Mouse (Mus musculus) activated CD4-positive, CD25-positive, alpha-beta regulatory T cell, adult 4 months (primary cell): Measurements from ENCODE around the gene Psmc3ip. TPM values are rescaled to one million over a fixed set of nuclear protein-coding genes. Genes with fewer than 3 reads are reported as not detected.

Experiments
- ATAC-seq: one replicate; pipeline ENCODE4 v1.8.0; 2017
- polyA plus RNA-seq, 2 experiments: library from polyadenylated mRNA; unstranded; fragments of 100-300 nt; shearing (Covaris generic); gene quantifications; one replicate each; pipeline ENCODE4 v1.2.1; 2017

Psmc3ip gene
- polyA plus RNA-seq, 2 experiments from 2014 or later, result 12.3 to 13.4 TPM

DNA sequence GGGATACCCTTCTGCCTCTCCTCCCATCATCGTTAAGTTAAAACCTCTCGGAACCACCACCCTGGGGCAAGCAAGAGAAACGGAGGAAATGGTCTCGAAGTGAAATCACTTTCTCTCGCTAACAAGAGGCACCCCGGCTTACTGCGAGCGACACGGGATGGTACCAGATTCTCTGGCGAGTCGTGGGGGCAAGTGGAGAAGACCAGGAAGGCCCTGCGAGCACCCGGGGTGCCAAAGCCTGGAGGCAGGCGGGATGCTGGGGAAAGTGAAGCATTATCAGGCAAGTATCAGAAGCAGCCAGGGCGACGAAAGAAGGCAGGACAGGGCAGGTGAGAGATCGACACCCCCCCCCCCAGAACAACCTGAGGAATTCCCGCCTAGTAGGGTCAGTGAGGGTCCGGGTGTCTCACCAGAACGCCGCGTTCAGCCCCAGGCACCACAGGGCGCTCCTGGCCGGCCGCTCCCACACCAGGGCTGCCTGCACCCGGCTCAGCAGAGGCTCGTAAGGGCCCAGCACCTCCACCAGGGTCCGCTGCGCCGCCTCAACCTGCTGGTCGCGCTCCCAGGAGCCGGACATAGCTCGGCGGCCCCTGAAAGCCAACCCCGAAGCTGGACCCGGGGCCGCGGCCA is 24.0 kb upstream of the Psmc3ip start:
- ATAC-seq, result peak; percentile 37

DNA sequence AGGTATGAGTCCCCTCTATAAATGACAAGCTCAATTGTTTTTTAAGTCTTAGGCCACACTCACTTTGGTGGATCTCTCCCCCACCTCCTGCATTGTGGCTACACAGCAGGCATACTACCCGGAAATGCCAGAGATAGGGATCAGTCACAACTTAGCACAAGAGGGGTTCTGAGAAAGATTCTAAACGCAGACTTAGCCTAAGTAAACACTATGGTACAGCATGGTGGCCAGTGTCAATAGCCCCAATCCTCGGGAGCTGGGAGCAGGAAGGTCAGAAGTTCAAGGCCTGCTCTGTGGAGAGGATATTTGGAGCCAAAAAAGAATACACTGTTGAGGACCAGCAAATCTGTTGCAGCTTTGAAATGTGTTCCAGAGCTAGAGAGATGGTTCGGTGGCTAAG is 22.9 kb upstream of the Psmc3ip start:
- ATAC-seq, result no peak

DNA sequence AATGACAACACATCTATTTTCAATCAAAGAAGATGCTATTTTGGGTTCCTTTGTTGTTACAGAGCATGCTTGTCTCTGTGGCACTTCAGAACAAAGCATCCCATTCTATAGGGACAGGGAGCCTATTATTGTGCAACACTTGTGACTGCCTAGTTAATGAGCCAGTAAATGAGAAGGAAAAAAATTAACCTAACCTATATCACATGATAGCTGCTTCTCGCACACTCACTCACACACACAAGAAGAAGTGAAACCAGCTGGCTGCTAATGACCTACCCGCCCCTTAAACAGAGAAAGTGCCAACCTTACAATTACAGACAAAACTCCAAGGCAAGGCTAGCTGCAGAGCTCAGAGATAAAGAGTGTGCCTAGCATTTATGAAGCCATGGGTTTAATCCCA is 20.3 kb upstream of the Psmc3ip start:
- no peak for ATAC-seq

DNA sequence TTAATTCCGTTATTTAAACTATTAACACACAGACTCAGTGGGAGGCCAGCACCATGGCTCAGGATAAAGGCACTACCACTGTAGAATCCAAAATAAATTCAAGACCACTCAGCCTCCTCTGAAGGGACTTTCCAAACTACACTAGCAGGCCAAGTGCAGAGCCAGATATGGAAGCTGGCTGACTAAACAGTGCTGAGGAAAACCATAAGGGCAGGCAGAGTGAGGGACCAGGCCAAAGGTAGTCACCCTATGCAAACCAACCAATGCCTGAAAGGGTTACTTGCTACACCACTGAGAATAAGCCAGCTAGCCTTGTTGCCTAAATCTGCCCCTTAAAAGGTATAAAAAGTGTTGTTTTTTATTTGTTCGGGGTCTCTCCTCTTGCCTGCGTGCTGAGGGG is 16.9 kb upstream of the Psmc3ip start:
- ATAC-seq, result no peak

DNA sequence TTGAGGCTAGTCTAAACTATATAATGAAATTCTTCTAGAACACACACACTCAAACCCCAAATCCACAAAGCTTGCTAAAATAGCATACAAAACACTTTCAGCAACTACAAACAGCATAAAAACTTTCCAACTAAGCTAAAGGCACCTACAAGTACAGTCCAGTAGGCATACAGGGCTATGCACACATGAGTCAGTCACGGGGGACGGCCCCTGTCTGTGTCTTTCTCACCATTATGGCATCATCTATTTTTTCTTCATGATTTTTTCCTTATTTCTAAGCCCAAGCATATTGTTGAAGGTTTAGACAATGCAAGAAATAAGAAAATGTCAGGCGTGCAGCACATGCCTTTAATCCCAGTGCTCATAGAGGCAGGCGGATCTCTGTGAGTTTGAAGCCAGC is 15.9 kb upstream of the Psmc3ip start:
- no peak for ATAC-seq

DNA sequence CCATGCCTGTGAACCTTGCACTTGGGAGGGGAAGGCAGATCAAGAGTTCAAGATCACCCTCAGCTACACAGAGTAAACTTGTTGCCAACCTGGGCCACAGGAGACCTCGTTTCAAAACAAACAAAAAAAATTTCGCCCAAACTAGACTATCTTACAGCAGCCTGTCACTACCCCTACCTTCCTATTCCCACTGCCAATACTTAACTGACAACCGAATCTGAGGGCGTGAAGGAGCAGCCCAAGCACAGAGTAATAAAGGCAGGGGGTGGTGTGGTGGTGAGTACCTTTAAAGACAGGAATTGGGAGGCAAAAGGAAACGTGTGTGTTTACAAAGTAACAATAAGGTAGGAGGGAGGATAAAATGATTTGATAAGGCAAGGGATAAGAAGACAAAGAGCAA is 15.5 kb upstream of the Psmc3ip start:
- no peak for ATAC-seq

DNA sequence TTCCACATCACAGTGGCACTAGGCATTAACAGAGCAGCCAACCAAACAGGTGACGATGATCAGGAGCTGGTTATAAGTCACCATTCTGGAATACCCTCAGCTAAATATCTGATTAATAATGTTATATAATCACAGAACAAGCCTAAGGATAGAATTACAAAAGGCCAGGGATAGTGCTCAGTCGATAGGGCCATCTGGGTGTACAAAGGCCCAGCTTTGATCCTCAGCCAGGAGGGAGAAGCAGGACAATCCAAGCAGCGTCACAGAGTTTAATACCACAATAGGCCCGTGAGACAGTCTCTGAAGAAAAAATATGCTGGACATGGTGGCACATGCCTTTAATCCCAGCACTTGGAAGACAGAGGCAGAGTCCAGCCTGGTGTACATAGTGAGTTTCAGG is 14.1 kb upstream of the Psmc3ip start:
- no peak for ATAC-seq

DNA sequence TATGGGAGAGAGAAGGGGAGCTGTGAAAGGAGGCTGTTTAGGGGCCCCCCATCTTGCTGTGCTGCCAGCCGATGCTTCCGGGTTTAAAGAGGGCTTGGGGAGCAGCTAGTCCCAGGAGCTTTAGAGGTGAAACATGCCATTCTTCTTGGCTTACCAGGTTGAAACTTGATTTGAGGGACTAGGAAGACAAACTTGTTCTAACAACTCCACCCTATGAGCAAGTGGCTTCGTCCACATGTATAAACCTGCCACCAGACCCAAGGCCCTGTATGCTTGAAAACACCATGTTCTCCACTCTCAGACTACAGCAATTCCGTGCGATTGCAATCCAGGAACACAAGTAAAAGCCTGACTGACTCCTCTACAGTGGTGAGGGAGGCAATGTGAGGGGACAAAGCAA is 7.8 kb upstream of the Psmc3ip start:
- no peak for ATAC-seq

DNA sequence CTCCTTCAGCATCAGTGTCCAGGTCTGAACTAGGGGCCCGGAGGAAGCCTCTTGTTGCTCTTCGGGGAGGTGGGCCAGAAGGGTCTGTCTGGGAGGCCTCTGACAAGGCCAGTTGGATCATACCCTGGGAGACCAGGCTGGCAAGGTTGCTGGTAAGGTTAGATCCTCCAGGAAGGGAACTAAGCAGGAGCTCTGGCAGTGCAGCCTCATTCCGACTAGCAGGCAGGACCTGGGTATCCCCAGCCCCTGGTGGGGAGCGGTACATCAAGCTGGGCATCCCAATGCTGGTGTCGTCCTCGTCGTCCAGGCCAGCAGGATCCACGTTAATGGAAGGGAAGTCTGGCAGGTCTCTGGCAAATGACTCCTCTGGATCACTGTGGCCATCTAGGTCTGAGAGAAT is 3.0 kb upstream of the Psmc3ip start:
- no peak for ATAC-seq

DNA sequence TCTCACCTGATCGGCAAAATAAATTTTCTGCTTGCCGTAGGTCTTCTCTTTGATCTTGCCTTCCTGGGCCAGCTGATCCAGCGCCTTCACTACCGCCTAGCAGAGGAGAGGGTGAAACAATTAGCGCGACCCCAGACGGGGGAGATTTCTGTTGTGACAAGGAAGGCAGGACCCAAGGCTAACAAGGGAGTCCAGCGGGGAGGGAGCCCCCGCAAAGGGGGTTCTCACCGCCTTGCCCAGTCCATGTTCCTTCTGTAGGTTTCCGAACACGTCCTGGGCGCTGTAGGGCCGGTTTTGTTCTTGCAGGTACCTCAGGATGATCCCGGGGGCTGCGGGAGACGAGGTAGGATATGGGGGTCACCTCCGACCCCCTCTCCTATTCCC is 314 bp downstream of the Psmc3ip start:
- no peak for ATAC-seq

DNA sequence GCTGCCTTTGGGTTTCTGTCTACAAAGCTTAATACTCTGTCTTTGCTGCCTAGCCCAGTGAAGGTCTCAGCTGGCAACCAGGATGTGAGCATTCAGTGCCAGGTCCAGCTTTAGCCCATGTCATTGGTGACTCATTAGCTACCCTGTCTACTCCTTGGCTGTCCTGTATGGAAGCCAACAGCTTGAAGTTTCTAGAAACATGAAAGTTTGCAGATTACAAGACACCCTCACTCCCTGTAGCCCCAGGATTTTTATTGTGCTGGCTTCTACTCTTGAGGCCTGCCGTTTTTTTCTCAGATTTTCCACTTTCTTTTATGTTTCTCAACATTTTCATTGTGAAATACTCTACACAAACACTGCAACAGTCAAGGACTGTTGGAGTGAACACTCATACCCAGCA is 5.3 kb downstream of the Psmc3ip start:
- no peak for ATAC-seq

DNA sequence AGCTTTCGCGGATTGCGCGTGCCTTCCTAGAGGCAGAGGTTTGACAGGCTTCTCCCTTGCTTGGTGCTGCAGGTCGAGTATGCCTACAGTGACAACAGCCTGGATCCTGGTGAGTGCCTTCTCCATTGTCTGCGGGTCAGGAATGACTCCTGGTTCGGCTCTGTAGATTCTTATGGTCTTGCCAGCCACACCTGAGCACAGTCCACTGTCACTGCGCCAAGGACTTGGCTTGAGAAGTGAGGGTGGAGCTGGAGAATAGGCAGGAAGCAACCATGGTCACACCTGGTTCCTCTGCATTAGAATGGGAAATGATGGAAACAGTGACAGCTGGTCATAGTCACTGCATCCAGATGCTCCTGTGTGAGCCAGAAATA is 7.6 kb downstream of the Psmc3ip start:
- ATAC-seq, result no peak

DNA sequence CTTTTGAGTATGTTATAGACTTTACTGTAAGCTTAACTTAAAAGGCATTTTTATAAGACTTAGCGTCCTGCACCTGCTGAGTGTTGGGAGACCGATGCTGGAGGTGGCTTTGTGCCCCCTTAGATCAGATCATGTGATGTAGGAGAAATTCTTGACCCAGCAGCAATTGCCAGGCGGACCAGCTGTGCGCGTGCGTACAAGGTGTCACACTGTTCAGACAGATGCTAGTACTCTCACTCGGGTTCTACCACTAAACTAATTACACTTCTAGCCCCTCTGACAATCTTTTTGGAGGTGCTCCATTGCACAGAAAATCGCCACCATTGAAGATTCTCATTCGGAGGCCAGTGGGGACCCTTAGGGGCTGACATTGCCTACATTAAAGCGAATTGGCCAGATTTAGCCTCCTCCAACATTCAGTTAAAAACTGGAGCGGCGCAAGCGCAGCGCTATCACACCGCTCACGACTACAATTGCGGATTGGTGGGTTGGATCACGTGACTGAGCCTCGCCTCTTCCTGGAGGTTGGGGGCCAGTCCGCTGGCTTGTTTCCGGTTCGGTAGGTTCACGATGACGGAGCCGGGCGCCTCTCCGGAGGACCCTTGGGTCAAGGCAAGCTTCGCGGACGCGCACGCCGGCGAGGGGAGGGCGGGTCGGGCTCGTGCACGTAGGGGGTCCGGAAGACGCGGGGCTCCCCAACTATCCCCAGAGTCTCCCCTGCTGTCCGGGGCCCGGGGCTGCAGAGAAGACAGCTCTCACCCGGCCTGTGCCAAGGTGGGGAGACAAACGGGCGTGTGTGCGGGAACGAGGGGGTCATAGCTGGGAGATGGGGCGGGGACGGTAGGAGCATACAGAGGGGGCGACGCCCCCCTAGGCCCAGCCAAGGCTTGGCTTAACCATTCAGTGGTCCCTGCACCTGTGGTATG is 8.2 kb downstream of the Psmc3ip start, which contains the start of gene Mlx:
Gene Mlx, plus strand, starts transcription at position 522 of the 926 bp plus-strand sequence.
- ATAC-seq, result peak; percentile 81

DNA sequence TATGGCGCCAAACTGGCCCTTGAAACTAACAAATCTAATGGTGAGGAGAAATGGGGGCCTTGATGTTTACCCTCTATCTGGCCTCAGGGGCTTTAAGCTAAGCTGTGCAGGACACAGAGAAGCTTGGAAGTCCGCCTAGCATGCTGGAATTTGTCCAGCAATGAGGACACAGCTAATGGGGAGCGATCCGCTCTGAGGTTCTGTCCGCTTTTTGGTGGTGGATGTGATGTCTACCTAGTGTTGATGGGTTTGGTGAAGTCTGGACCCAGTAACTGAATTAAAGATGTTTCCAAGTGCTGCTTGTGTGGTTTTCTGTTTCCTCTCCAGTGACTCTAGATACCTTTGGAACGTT is 8.9 kb downstream of the Psmc3ip start:
- ATAC-seq, result no peak

DNA sequence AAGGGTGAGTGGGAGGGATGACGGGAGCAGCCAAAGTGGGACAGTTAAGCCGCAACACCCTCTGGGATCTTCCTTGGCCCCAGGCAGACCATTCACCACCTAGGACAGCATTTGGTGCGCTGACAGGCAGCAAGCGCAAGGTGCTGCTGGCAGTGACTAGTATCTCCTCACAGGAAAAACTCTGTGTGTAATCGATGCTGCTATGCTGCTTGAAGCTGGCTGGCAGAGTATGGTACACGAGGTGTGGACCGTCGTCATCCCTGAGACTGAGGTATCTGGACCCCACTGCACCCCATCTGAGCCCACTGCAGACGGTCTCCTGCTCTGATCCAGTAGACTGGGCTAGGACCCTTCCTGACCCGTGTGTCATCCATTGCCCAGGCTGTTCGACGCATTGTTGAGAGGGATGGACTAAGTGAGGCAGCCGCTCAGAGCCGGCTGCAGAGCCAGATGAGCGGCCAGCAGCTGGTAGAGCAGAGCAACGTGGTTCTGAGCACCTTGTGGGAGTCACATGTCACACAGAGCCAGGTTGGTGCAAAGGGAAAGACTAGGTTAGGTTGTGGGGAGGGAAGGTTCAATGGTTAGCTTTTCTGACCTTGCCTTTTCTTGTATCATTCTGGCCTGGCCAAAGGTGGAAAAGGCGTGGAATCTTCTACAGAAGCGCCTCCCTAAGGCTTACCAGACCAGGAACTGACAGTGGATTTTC is 9.5 kb downstream of the Psmc3ip start:
- no peak for ATAC-seq

DNA sequence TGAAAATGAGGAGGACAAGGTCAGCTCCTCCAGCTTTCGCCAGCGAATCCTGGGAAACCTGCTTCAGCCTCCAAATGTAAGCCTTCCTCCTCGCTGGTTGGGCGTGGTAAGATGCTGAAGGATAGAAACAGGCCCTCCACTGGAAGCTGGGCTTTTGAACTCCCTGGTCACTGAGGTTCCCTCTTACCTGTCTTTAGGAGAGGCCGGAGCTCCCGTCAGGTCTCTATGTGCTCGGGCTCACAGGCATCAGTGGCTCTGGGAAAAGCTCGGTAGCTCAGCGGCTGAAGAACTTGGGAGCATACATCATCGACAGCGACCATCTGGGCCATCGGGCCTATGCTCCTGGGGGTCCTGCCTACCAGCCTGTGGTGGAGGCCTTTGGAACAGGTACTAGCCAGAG is 10.4 kb downstream of the Psmc3ip start:
- ATAC-seq, result no peak

DNA sequence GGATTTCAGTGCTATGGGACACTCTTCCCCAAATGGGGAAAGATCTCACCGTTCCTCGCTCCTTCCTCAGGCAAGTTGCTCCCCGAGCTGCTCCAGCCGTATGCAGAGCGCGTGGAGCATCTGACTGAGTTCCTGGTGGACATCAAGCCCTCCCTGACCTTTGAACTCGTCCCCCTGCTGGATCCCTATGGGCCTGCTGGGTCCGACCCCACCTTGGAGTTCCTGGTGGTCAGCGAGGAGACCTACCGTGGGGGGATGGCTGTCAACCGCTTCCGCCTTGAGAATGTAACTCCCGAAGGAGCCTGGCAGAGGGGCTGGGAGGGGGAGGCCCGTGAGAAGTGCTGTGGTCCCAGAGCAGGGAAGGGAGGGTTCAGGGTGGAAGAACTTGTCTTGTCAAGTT is 11.0 kb downstream of the Psmc3ip start:
- no peak for ATAC-seq

DNA sequence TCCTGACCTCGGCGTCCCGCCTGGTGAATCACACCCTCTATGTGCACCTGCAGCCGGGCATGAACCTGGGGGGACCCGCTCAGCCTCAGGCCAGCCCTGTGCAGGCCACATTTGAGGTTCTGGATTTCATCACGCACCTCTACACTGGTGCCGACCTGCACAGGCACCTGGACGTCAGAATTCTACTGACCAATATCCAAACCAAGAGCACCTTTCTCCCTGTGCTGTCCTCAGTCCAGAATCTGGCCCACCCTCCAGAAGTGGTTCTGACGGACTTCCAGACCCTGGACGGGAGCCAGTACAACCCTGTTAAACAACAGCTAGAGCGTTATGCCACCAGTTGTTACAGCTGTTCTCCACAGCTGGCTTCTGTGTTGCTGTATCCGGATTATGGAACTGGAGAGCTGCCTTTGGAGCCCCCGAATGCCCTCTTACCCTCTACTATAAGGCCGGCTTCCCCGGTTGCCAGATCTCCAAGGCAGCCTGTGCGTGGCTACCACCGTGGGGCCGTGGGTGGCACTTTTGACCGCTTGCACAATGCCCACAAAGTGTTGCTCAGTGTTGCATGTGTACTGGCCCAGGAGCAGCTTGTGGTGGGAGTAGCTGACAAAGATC is 12.0 kb downstream of the Psmc3ip start:
- ATAC-seq, result no peak

DNA sequence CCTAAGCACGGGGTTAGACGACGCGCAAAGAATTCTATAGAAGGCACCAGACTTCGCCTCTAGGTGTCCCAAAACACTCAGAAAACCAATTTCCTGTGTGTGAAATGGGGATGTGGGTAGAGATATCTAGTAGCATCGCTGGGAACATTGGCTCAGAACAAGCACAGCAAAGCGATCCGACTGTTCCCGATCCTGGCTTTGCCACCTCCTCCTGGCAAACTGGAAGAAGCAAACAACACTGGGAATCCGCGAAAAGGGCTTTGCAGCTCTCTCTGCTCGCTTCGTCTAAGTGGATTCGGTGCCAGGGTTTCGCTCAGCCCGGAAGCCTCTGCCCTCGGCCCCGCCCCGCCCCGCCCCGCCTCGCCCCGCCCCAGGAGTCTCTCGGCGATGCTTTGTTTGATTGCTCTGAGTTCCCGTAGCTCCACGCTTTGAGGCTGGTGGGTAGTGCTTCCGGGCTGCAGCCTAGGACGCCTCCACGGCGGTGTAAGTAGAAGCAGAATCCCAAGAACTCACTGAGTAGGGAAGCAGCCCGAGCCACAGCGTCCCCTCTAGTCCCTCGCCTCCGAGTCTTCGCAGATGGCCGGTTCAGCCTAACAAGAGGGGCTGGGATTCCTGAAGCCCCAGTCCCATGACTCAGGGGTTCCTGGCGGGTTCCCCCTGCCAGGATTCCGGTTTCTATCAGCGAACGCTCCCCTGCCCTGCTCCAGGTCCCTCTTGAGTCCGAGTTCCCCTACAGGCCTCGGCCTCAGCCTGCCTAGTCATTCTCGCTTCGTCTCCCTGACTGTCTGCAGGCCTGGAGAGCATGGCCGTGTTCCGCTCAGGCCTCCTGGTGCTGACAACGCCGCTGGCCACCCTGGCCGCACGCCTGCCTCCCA is 12.8 kb downstream of the Psmc3ip start, which contains the start of gene Coasy:
Gene Coasy, plus strand, starts transcription at position 358 of the 875 bp plus-strand sequence.
- peak; percentile 81 for ATAC-seq

DNA sequence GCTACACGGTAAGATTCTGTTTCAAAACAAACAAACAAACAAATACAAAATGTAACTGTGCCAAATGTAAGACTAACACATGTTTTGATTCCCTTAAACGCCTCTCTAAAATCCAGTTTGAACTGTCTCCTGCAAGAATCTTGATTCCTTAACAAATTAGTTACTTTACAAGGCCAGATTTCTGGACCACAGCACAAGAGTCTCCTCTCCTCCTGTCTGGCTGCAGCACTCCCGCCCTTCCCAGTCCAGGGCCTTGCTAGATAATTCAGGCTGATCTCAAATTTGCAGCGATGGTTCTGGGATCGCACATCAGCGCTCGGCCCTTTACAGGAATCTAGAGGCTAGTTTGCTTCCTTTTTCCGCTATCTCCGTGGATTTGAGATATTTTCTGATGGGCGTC is 13.6 kb downstream of the Psmc3ip start:
- ATAC-seq, result no peak

DNA sequence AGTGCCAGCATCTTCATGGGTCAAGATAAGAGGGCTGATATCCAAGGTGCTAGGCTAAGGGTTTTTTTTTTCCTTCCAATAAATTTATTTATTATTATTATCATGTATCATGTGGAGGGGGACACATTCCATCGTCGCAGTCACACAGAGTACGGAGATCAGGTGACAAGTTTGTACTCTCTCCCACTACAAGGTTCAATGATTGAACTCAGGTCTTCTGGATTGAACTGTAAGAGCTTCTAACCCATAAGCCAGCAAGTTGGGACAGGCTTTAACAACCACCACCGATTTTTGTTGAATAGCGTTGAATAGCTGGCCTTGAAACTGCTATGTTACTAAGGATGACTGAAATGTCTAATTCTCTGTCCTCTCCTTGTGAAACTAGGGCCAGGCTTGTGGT is 14.8 kb downstream of the Psmc3ip start:
- no peak for ATAC-seq

DNA sequence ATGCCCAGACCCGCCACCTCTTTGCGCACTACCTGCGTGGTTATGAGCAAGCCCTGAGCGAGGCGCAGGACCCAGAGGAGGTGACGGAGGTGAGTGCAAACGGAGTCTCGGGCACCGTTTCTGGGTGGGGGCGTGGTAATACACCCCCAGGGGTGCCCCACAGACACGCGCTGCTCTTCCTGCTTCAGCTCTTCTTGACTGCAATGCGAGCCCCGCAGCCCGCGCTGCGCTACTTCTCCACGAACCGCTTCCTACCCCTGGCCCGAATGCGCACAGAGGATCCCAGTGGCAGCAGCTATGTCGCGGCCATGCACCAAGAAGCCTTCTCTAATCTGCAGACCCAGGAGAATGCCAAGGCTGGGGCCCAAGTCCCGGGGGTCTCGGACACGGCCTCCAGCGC is 15.5 kb downstream of the Psmc3ip start:
- no peak for ATAC-seq
